Mouse (Mus musculus): Measurements from ENCODE around the gene Ephb4. TPM values are rescaled to one million over a fixed set of nuclear protein-coding genes. Genes with fewer than 3 reads are reported as not detected.

Gene Ephb4
- total and polyA plus RNA-seq, 3 experiments, result 0.05 to 0.07 TPM; not detected in 1

GRCm38 (mm10) chr5:137381152-137381551, 31.2 kb downstream of the Ephb4 start:
- H3K36me3 ChIP-seq (replicated peaks), result no peaks in the 10 kb centered on the region
- H3K9me3 ChIP-seq (replicated peaks), result no peaks in the 10 kb centered on the region
- TF ChIP-seq CTCF (IDR thresholded peaks at IDR 0.05; ENCODE audit: low read depth, low read length), result peak; percentile 81
- no peak for TF ChIP-seq POLR2AphosphoS5 (IDR thresholded peaks at IDR 0.05; ENCODE audit: insufficient replicate concordance, low read depth, low read length)
- no peak overlapping the region for H3K4me3 ChIP-seq (ENCODE audit: low read depth, low read length)
- DNase-seq (ENCODE audit: low spot score) (no peak), ATAC-seq (ENCODE audit: extremely low read depth, insufficient number of reproducible peaks, low FRiP score, poor library complexity, severe bottlenecking) (no peak)
- no peaks in the 10 kb centered on the region; the same call in 1 of the 2 replicates for H3K4me1 ChIP-seq (ENCODE audit: insufficient read depth, low read depth, low read length)
- peaks cover 26% of the 10 kb centered on the region for H3K27me3 ChIP-seq (ENCODE audit: insufficient read depth, low read length)

- ATAC-seq (ENCODE audit: extremely low read depth, insufficient number of reproducible peaks, low FRiP score, poor library complexity, severe bottlenecking) (no peak), DNase-seq (ENCODE audit: low spot score) (no peak)
- no peaks in the 10 kb centered on the region for H3K36me3 ChIP-seq (replicated peaks)
- H3K9me3 ChIP-seq (replicated peaks), result no peaks in the 10 kb centered on the region
- peaks cover 28% of the 10 kb centered on the region for H3K27me3 ChIP-seq (ENCODE audit: insufficient read depth, low read length)
- H3K4me3 ChIP-seq (ENCODE audit: low read depth, low read length), result no peak overlapping the region
- TF ChIP-seq GATA2 (IDR thresholded peaks at IDR 0.05; ENCODE audit: borderline replicate concordance, low read depth, low read length) (no peak), GATA1 (IDR thresholded peaks at IDR 0.05; ENCODE audit: borderline replicate concordance, low read length) (no peak), CTCF (IDR thresholded peaks at IDR 0.05; ENCODE audit: low read depth, low read length) (no peak)
- H3K4me1 ChIP-seq (ENCODE audit: insufficient read depth, low read depth, low read length), result no peaks in the 10 kb centered on the region; the same call in 1 of the 2 replicates
Observed at GRCm38 (mm10) chr5:137383441-137383840, 33.5 kb downstream of the Ephb4 start.

GRCm38 (mm10) chr5:137386712-137387111, 36.8 kb downstream of the Ephb4 start:
- no peak for DNase-seq (ENCODE audit: low spot score)
- no peak for ATAC-seq (ENCODE audit: extremely low read depth, insufficient number of reproducible peaks, low FRiP score, poor library complexity, severe bottlenecking)
- H3K9me3 ChIP-seq (replicated peaks), result no peaks in the 10 kb centered on the region
- no peak for TF ChIP-seq CTCF (IDR thresholded peaks at IDR 0.05; ENCODE audit: low read depth, low read length)
- TF ChIP-seq GATA1 (IDR thresholded peaks at IDR 0.05; ENCODE audit: borderline replicate concordance, low read length), result no peak
- TF ChIP-seq TAL1 (conservative IDR thresholded peaks at IDR 0.05; ENCODE audit: low read depth, low read length), result no peak
- TF ChIP-seq POLR2AphosphoS5 (IDR thresholded peaks at IDR 0.05; ENCODE audit: insufficient replicate concordance, low read depth, low read length), result no peak
- TF ChIP-seq GATA2 (IDR thresholded peaks at IDR 0.05; ENCODE audit: borderline replicate concordance, low read depth, low read length), result no peak
- no peak overlapping the region for H3K4me3 ChIP-seq (ENCODE audit: low read depth, low read length)
- 0 out of 2 replicates have a peak, but pooled peaks cover 3% of the 10 kb centered on the region for H3K4me1 ChIP-seq (ENCODE audit: insufficient read depth, low read depth, low read length)
- no peaks in the 10 kb centered on the region for H3K36me3 ChIP-seq (replicated peaks)
- H3K27me3 ChIP-seq (ENCODE audit: insufficient read depth, low read length), result peaks cover 30% of the 10 kb centered on the region

- ATAC-seq (ENCODE audit: extremely low read depth, insufficient number of reproducible peaks, low FRiP score, poor library complexity, severe bottlenecking), result no peak
- Histone ChIP-seq H3K36me3 (replicated peaks) (no peaks in the 10 kb centered on the region), H3K4me3 (ENCODE audit: low read depth, low read length) (no peak overlapping the region), H3K27me3 (ENCODE audit: insufficient read depth, low read length) (peaks cover 24% of the 10 kb centered on the region), H3K4me1 (ENCODE audit: insufficient read depth, low read depth, low read length) (0 out of 2 replicates have a peak, but pooled peaks cover 3% of the 10 kb centered on the region), H3K9me3 (replicated peaks) (no peaks in the 10 kb centered on the region)
- no peak for TF ChIP-seq GATA1 (IDR thresholded peaks at IDR 0.05; ENCODE audit: borderline replicate concordance, low read length)
- no peak for TF ChIP-seq CTCF (IDR thresholded peaks at IDR 0.05; ENCODE audit: low read depth, low read length)
- no peak for TF ChIP-seq TAL1 (conservative IDR thresholded peaks at IDR 0.05; ENCODE audit: low read depth, low read length)
- no peak for TF ChIP-seq GATA2 (IDR thresholded peaks at IDR 0.05; ENCODE audit: borderline replicate concordance, low read depth, low read length)
- TF ChIP-seq POLR2AphosphoS5 (IDR thresholded peaks at IDR 0.05; ENCODE audit: insufficient replicate concordance, low read depth, low read length), result no peak
- no peak for DNase-seq (ENCODE audit: low spot score)
Observed at GRCm38 (mm10) chr5:137391641-137392040, 41.7 kb downstream of the Ephb4 start.

GRCm38 (mm10) chr5:137394456-137394855, 44.5 kb downstream of the Ephb4 start:
- Histone ChIP-seq H3K36me3 (replicated peaks) (no peaks in the 10 kb centered on the region), H3K9me3 (replicated peaks) (no peaks in the 10 kb centered on the region), H3K27me3 (ENCODE audit: insufficient read depth, low read length) (peaks cover 28% of the 10 kb centered on the region), H3K4me1 (ENCODE audit: insufficient read depth, low read depth, low read length) (no peaks in the 10 kb centered on the region), H3K4me3 (ENCODE audit: low read depth, low read length) (no peak overlapping the region)
- TF ChIP-seq POLR2AphosphoS5 (IDR thresholded peaks at IDR 0.05; ENCODE audit: insufficient replicate concordance, low read depth, low read length), result no peak
- TF ChIP-seq TAL1 (conservative IDR thresholded peaks at IDR 0.05; ENCODE audit: low read depth, low read length), result no peak
- no peak for TF ChIP-seq CTCF (IDR thresholded peaks at IDR 0.05; ENCODE audit: low read depth, low read length)
- no peak for TF ChIP-seq GATA1 (IDR thresholded peaks at IDR 0.05; ENCODE audit: borderline replicate concordance, low read length)
- DNase-seq (ENCODE audit: low spot score), result no peak
- ATAC-seq (ENCODE audit: extremely low read depth, insufficient number of reproducible peaks, low FRiP score, poor library complexity, severe bottlenecking), result no peak

- DNase-seq (ENCODE audit: low spot score), result no peak
- Histone ChIP-seq H3K4me3 (ENCODE audit: low read depth, low read length) (no peak overlapping the region), H3K36me3 (replicated peaks) (no peaks in the 10 kb centered on the region), H3K9me3 (replicated peaks) (no peaks in the 10 kb centered on the region), H3K4me1 (ENCODE audit: insufficient read depth, low read depth, low read length) (no peaks in the 10 kb centered on the region), H3K27me3 (ENCODE audit: insufficient read depth, low read length) (peaks cover 25% of the 10 kb centered on the region; the same call in 1 of the 2 replicates)
- TF ChIP-seq GATA1 (IDR thresholded peaks at IDR 0.05; ENCODE audit: borderline replicate concordance, low read length), result no peak
- no peak for TF ChIP-seq POLR2AphosphoS5 (IDR thresholded peaks at IDR 0.05; ENCODE audit: insufficient replicate concordance, low read depth, low read length)
- no peak for TF ChIP-seq GATA2 (IDR thresholded peaks at IDR 0.05; ENCODE audit: borderline replicate concordance, low read depth, low read length)
- TF ChIP-seq CTCF (IDR thresholded peaks at IDR 0.05; ENCODE audit: low read depth, low read length), result no peak
- no peak for TF ChIP-seq TAL1 (conservative IDR thresholded peaks at IDR 0.05; ENCODE audit: low read depth, low read length)
- ATAC-seq (ENCODE audit: extremely low read depth, insufficient number of reproducible peaks, low FRiP score, poor library complexity, severe bottlenecking), result no peak
Observed at GRCm38 (mm10) chr5:137404081-137404480, 54.2 kb downstream of the Ephb4 start.

- DNase-seq (ENCODE audit: low spot score), result no peak
- H3K27me3 ChIP-seq (ENCODE audit: insufficient read depth, low read length), result peaks cover 14% of the 10 kb centered on the region
- no peaks in the 10 kb centered on the region for H3K36me3 ChIP-seq (replicated peaks)
- H3K4me3 ChIP-seq (ENCODE audit: low read depth, low read length), result no peak overlapping the region
- TF ChIP-seq GATA1 (IDR thresholded peaks at IDR 0.05; ENCODE audit: borderline replicate concordance, low read length) (no peak), GATA2 (IDR thresholded peaks at IDR 0.05; ENCODE audit: borderline replicate concordance, low read depth, low read length) (no peak), TAL1 (conservative IDR thresholded peaks at IDR 0.05; ENCODE audit: low read depth, low read length) (no peak), POLR2AphosphoS5 (IDR thresholded peaks at IDR 0.05; ENCODE audit: insufficient replicate concordance, low read depth, low read length) (no peak), CTCF (IDR thresholded peaks at IDR 0.05; ENCODE audit: low read depth, low read length) (no peak)
- H3K9me3 ChIP-seq (replicated peaks), result no peaks in the 10 kb centered on the region
- H3K4me1 ChIP-seq (ENCODE audit: insufficient read depth, low read depth, low read length), result no peaks in the 10 kb centered on the region
- no peak for ATAC-seq (ENCODE audit: extremely low read depth, insufficient number of reproducible peaks, low FRiP score, poor library complexity, severe bottlenecking)
Observed at GRCm38 (mm10) chr5:137409451-137409850, 59.5 kb downstream of the Ephb4 start.

Measured in G1E (cell line).